Mouse (Mus musculus) embryonic fibroblast, embryonic 13.5 days (primary cell): ENCODE data around the gene Scrt2.

ENCODE experiments used
- CTCF ChIP-seq: IDR thresholded peaks from 2 replicates; pipeline ENCODE4 v1.5.1; 2011; ENCODE audit warnings: mild to moderate bottlenecking, control low read depth, low read length, moderate library complexity, borderline replicate concordance; ENCODE audit not compliant: insufficient read depth
- POLR2A ChIP-seq: IDR thresholded peaks from 2 replicates; pipeline ENCODE4 v1.6.1; 2011; ENCODE audit warnings: low read depth, mild to moderate bottlenecking, control low read depth, low read length, moderate library complexity

DNA sequence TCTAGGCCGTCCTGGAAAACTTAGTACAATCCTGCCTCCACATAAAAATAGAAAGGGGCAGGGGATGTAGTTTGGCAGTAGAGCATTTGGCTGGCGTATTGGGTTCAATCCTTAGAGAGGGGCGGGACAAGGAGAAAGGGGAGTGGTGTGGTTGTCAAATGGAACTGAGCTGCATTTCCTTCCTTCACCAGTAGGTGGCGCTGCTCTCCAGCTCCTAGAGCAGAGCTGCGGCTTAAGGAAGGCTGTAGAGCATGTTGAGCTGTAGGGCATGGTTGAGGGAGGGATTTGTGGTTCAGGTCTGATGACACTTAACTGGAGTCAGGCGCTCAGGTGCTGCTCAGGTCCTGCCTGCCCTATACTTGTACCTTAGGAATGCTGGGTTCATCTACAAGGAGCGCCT, 30.6 kb downstream of the Scrt2 start:
- TF ChIP-seq CTCF (peak; percentile 98), POLR2A (0 out of 2 replicates have a peak, but pooled peaks have one; percentile 14)
